In the genomic region with DNA sequence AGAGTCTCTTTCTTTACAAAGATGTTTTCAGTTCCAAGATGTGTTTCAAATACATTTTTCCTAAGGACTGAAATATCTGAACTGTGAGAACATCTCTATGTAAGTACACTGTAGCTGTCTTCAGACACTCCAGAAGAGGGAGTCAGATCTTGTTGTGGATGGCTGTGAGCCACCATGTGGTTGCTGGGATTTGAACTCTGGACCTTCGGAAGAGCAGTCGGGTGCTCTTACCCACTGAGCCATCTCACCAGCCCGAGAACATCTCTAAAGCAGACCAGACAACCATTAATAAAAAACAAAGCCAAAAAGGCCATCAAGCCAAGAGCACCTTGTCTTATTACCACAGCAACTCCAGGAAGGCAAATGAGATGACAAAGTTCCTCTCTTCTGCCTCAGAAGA, we compare ENCODE assay signal across 20 mouse cellular contexts. TPM values are rescaled to one million over a fixed set of nuclear protein-coding genes. Genes with fewer than 3 reads are reported as not detected.
"Had no signal": no experiment of that assay in that cellular context is flagged by ENCODE, and none has a peak within 500 bp of the region (broad histone marks: within the 10 kb centered on the region; RNA-seq: fewer than 3 reads in every experiment).

No protein-coding gene starts in this region.

RNA-seq across cellular contexts. Expression of a gene that starts 22.3 kb away (rescaled TPM):
- total RNA-seq: common myeloid progenitor, adult 5-6 weeks; gastrocnemius, adult 18-20 months; gastrocnemius, adult 2 months; gastrocnemius, postnatal 14 days; gastrocnemius, postnatal 25 days; gastrocnemius, postnatal 36 days; granulocyte monocyte progenitor cell, adult 5-6 weeks; heart, adult 18-20 months; heart, adult 2 months; heart, adult 8-10 months had no signal
- polyA plus RNA-seq: embryonic facial prominence, embryonic 10.5 days; embryonic facial prominence, embryonic 11.5 days; erythroblast, embryonic 14.5 days; forebrain, embryonic 10.5 days; forebrain, embryonic 11.5 days; forebrain, embryonic 12.5 days; forebrain, embryonic 13.5 days; forebrain, embryonic 14.5 days; forebrain, embryonic 15.5 days; forebrain, embryonic 16.5 days had no signal
